Mouse (Mus musculus): ENCODE data around the gene Mef2a. TPM values are rescaled to one million over a fixed set of nuclear protein-coding genes. Genes with fewer than 3 reads are reported as not detected.
"Not testable (repeated sequence)": the region's sequence is repeated elsewhere in the genome, so short reads cannot be mapped to it uniquely, and the experiment has no call there.

Gene Mef2a
- polyA plus RNA-seq, 1 experiment from 2014 or later, result 19.9 TPM

GRCm38 (mm10) chr7:67287456-67287855, 85.2 kb downstream of the Mef2a start:
- no peak overlapping the region for H3K9ac ChIP-seq (ENCODE audit: low read depth, low read length)
- H3K36me3 ChIP-seq (ENCODE audit: control insufficient read depth, insufficient read depth), result no peaks in the 10 kb centered on the region; the same call in 1 of the 2 replicates
- ATAC-seq, result peak; percentile 57; the same call in 1 of the 2 replicates
- no peak overlapping the region for H3K4me3 ChIP-seq (ENCODE audit: low read depth, low read length)
- H3K4me2 ChIP-seq (replicated peaks; ENCODE audit: low read depth), result no peak overlapping the region
- no peak overlapping the region for H3K27ac ChIP-seq (ENCODE audit: low read depth, low read length)
- no peak for TF ChIP-seq CTCF (IDR thresholded peaks at IDR 0.05; ENCODE audit: low read depth)
- no peaks in the 10 kb centered on the region for H3K4me1 ChIP-seq (replicated peaks; ENCODE audit: control insufficient read depth, insufficient read depth, low read length)
- 50% methylated on average over 4 of the region's 4 CpGs for WGBS
- H3K27me3 ChIP-seq (replicated peaks; ENCODE audit: control insufficient read depth, insufficient read depth, low read length), result no peaks in the 10 kb centered on the region
- no peaks in the 10 kb centered on the region for H3K9me3 ChIP-seq (ENCODE audit: control insufficient read depth)

GRCm38 (mm10) chr7:67283581-67283980, 89.1 kb downstream of the Mef2a start:
- Histone ChIP-seq H3K4me1 (replicated peaks; ENCODE audit: control insufficient read depth, insufficient read depth, low read length) (no peaks in the 10 kb centered on the region), H3K9me3 (ENCODE audit: control insufficient read depth) (no peaks in the 10 kb centered on the region), H3K9ac (ENCODE audit: low read depth, low read length) (no peak overlapping the region), H3K4me2 (replicated peaks; ENCODE audit: low read depth) (no peak overlapping the region), H3K4me3 (ENCODE audit: low read depth, low read length) (no peak overlapping the region), H3K27ac (ENCODE audit: low read depth, low read length) (no peak overlapping the region), H3K27me3 (replicated peaks; ENCODE audit: control insufficient read depth, insufficient read depth, low read length) (no peaks in the 10 kb centered on the region), H3K36me3 (ENCODE audit: control insufficient read depth, insufficient read depth) (no peaks in the 10 kb centered on the region; the same call in 1 of the 2 replicates)
- TF ChIP-seq CTCF (IDR thresholded peaks at IDR 0.05; ENCODE audit: low read depth), result no peak
- ATAC-seq, result no peak
- WGBS, result 95% methylated on average over 6 of the region's 6 CpGs

GRCm38 (mm10) chr7:67270447-67270846, 102.2 kb downstream of the Mef2a start:
- not testable (repeated sequence) for H3K4me2 ChIP-seq (replicated peaks; ENCODE audit: low read depth); H3K4me3 ChIP-seq (ENCODE audit: low read depth, low read length); ATAC-seq; H3K9me3 ChIP-seq (ENCODE audit: control insufficient read depth); H3K36me3 ChIP-seq (ENCODE audit: control insufficient read depth, insufficient read depth); H3K27me3 ChIP-seq (replicated peaks; ENCODE audit: control insufficient read depth, insufficient read depth, low read length); H3K27ac ChIP-seq (ENCODE audit: low read depth, low read length); H3K4me1 ChIP-seq (replicated peaks; ENCODE audit: control insufficient read depth, insufficient read depth, low read length); H3K9ac ChIP-seq (ENCODE audit: low read depth, low read length)
- 43% methylated on average over 4 of the region's 4 CpGs for WGBS

- no peak overlapping the region for H3K4me2 ChIP-seq (replicated peaks; ENCODE audit: low read depth)
- H3K9ac ChIP-seq (ENCODE audit: low read depth, low read length), result no peak overlapping the region
- TF ChIP-seq CTCF (IDR thresholded peaks at IDR 0.05; ENCODE audit: low read depth), result peak; percentile 69
- no peaks in the 10 kb centered on the region for H3K27me3 ChIP-seq (replicated peaks; ENCODE audit: control insufficient read depth, insufficient read depth, low read length)
- WGBS, result 37% methylated on average over 4 of the region's 4 CpGs
- ATAC-seq, result peak; percentile 98
- H3K9me3 ChIP-seq (ENCODE audit: control insufficient read depth), result no peaks in the 10 kb centered on the region
- H3K36me3 ChIP-seq (ENCODE audit: control insufficient read depth, insufficient read depth), result peaks cover 18% of the 10 kb centered on the region
- no peaks in the 10 kb centered on the region for H3K4me1 ChIP-seq (replicated peaks; ENCODE audit: control insufficient read depth, insufficient read depth, low read length)
- no peak overlapping the region for H3K27ac ChIP-seq (ENCODE audit: low read depth, low read length)
- no peak overlapping the region for H3K4me3 ChIP-seq (ENCODE audit: low read depth, low read length)
These were observed 112.7 kb downstream of the Mef2a start for GRCm38 (mm10) chr7:67259828-67260563.

GRCm38 (mm10) chr7:67246067-67246466, 126.6 kb downstream of the Mef2a start:
- Histone ChIP-seq H3K4me1 (replicated peaks; ENCODE audit: control insufficient read depth, insufficient read depth, low read length) (no peaks in the 10 kb centered on the region), H3K9me3 (ENCODE audit: control insufficient read depth) (no peaks in the 10 kb centered on the region), H3K36me3 (ENCODE audit: control insufficient read depth, insufficient read depth) (peaks cover 18% of the 10 kb centered on the region), H3K27ac (ENCODE audit: low read depth, low read length) (no peak overlapping the region), H3K4me2 (replicated peaks; ENCODE audit: low read depth) (no peak overlapping the region), H3K27me3 (replicated peaks; ENCODE audit: control insufficient read depth, insufficient read depth, low read length) (no peaks in the 10 kb centered on the region), H3K4me3 (ENCODE audit: low read depth, low read length) (no peak overlapping the region), H3K9ac (ENCODE audit: low read depth, low read length) (no peak overlapping the region)
- ATAC-seq, result no peak
- 80% methylated on average over 2 of the region's 2 CpGs for WGBS
- TF ChIP-seq CTCF (IDR thresholded peaks at IDR 0.05; ENCODE audit: low read depth), result no peak

- Histone ChIP-seq H3K4me3 (ENCODE audit: low read depth, low read length) (no peak overlapping the region), H3K9me3 (ENCODE audit: control insufficient read depth) (no peaks in the 10 kb centered on the region), H3K4me1 (replicated peaks; ENCODE audit: control insufficient read depth, insufficient read depth, low read length) (no peaks in the 10 kb centered on the region), H3K27ac (ENCODE audit: low read depth, low read length) (no peak overlapping the region), H3K9ac (ENCODE audit: low read depth, low read length) (no peak overlapping the region), H3K4me2 (replicated peaks; ENCODE audit: low read depth) (no peak overlapping the region), H3K36me3 (ENCODE audit: control insufficient read depth, insufficient read depth) (peaks cover 17% of the 10 kb centered on the region), H3K27me3 (replicated peaks; ENCODE audit: control insufficient read depth, insufficient read depth, low read length) (no peaks in the 10 kb centered on the region)
- no peak for ATAC-seq
- no peak for TF ChIP-seq CTCF (IDR thresholded peaks at IDR 0.05; ENCODE audit: low read depth)
- WGBS, result 72% methylated on average over 1 of the region's 1 CpGs
These were observed 127.4 kb downstream of the Mef2a start for GRCm38 (mm10) chr7:67245255-67245654.
